29 mouse cellular contexts compared by ENCODE assay signal in genomic region chr11:50733146-50733545, GRCm38 (mm10).
DNase-seq lines count a peak whose midpoint lies in the region; ATAC-seq and TF ChIP-seq lines count a peak whose summit lies in the region.
"Had no signal": no experiment of that assay in that cellular context is flagged by ENCODE, and none has a peak within 500 bp of the region (broad histone marks: within the 10 kb centered on the region; RNA-seq: fewer than 3 reads in every experiment).

No protein-coding gene starts in this region.

- TF ChIP-seq EP300 in liver, postnatal 0 days (IDR thresholded peaks at IDR 0.05; ENCODE audit: low read depth), result 0 out of 2 replicates have a peak, but pooled peaks have one; percentile 25

- no peak overlapping the region for H3K9ac ChIP-seq in kidney, embryonic 15.5 days
- H3K9ac ChIP-seq in liver, postnatal 0 days (replicated peaks), result no peak overlapping the region
- no peak overlapping the region for H3K9ac ChIP-seq in liver, embryonic 11.5 days (ENCODE audit: low read depth, low read length)
- H3K9ac ChIP-seq: embryonic facial prominence, embryonic 15.5 days; forebrain, embryonic 12.5 days; heart, embryonic 13.5 days; hindbrain, embryonic 12.5 days; liver, embryonic 15.5 days; lung, embryonic 15.5 days; midbrain, embryonic 15.5 days; neural tube, embryonic 15.5 days; stomach, embryonic 15.5 days had no signal

- H3K4me3 ChIP-seq in kidney, adult 2 months (ENCODE audit: insufficient read depth, low read depth, low read length), result no peak overlapping the region
- H3K4me3 ChIP-seq in kidney, embryonic 15.5 days (replicated peaks), result no peak overlapping the region
- H3K4me3 ChIP-seq in liver, postnatal 0 days (ENCODE audit: low read depth, low read length), result no peak overlapping the region
- no peak overlapping the region for H3K4me3 ChIP-seq in liver, embryonic 11.5 days (ENCODE audit: low read depth, low read length)
- H3K4me3 ChIP-seq: embryonic facial prominence, embryonic 10.5 days; embryonic facial prominence, embryonic 15.5 days; forebrain, embryonic 12.5 days; heart, embryonic 13.5 days; hindbrain, embryonic 12.5 days; liver, embryonic 15.5 days; lung, embryonic 15.5 days; midbrain, embryonic 10.5 days; midbrain, embryonic 15.5 days; neural tube, embryonic 15.5 days; stomach, embryonic 15.5 days had no signal

- no peaks in the 10 kb centered on the region for H3K4me1 ChIP-seq in kidney, adult 2 months (ENCODE audit: control insufficient read depth, insufficient read depth, low read length)
- H3K4me1 ChIP-seq in kidney, embryonic 15.5 days, result no peaks in the 10 kb centered on the region
- H3K4me1 ChIP-seq in liver, postnatal 0 days (ENCODE audit: insufficient read depth), result peaks cover 2% of the 10 kb centered on the region; the same call in 1 of the 2 replicates
- peaks cover 3% of the 10 kb centered on the region; the same call in 1 of the 2 replicates for H3K4me1 ChIP-seq in liver, embryonic 11.5 days (replicated peaks; ENCODE audit: control insufficient read depth, insufficient read depth, low read length)
- H3K4me1 ChIP-seq: embryonic facial prominence, embryonic 15.5 days; forebrain, embryonic 12.5 days; hindbrain, embryonic 12.5 days; liver, embryonic 15.5 days; lung, embryonic 15.5 days; midbrain, embryonic 10.5 days; midbrain, embryonic 15.5 days; neural tube, embryonic 15.5 days; stomach, embryonic 15.5 days had no signal

- no peak overlapping the region for H3K27ac ChIP-seq in kidney, adult 2 months (ENCODE audit: insufficient read depth, low read depth, low read length)
- no peak overlapping the region for H3K27ac ChIP-seq in kidney, embryonic 15.5 days
- no peak overlapping the region for H3K27ac ChIP-seq in liver, postnatal 0 days (ENCODE audit: low read depth)
- H3K27ac ChIP-seq in liver, embryonic 11.5 days (ENCODE audit: low read depth, low read length), result no peak overlapping the region
- H3K27ac ChIP-seq: embryonic facial prominence, embryonic 10.5 days; embryonic facial prominence, embryonic 15.5 days; forebrain, embryonic 12.5 days; heart, embryonic 13.5 days; hindbrain, embryonic 12.5 days; hindbrain, postnatal 0 days; liver, embryonic 15.5 days; lung, embryonic 15.5 days; midbrain, embryonic 10.5 days; midbrain, embryonic 15.5 days; neural tube, embryonic 15.5 days; stomach, embryonic 15.5 days had no signal

- DNase-seq in adrenal gland, adult 2 months, result peak; percentile 33
- DNase-seq in adrenal gland, adult 18-20 months (ENCODE audit: low spot score in 2 of 2), result no peak
- peak; percentile 30 to 37 for DNase-seq in heart, adult 18-20 months
- DNase-seq in heart, adult 9 months (ENCODE audit: low spot score in 2 of 2), result no peak
- DNase-seq in kidney, adult 2 months, result peak; percentile 47
- DNase-seq in liver, postnatal 0 days, result peak; percentile 74
- DNase-seq in liver, embryonic 11.5 days (ENCODE audit: low spot score), result no peak
- DNase-seq: cerebellum, adult 18-20 months; gastrocnemius, postnatal 25 days; heart, adult 11 months; layer of hippocampus, postnatal 36 days; left cerebral cortex, postnatal 4 days; retina, postnatal 1 day; right cerebral cortex, postnatal 14 days; thymus, postnatal 14 days had no signal

- no peaks in the 10 kb centered on the region for H3K9me3 ChIP-seq in kidney, embryonic 15.5 days (replicated peaks)
- H3K9me3 ChIP-seq in liver, postnatal 0 days (ENCODE audit: low read length), result no peaks in the 10 kb centered on the region
- H3K9me3 ChIP-seq in liver, embryonic 11.5 days (ENCODE audit: control insufficient read depth, low read length), result no peaks in the 10 kb centered on the region
- H3K9me3 ChIP-seq: embryonic facial prominence, embryonic 15.5 days; forebrain, embryonic 12.5 days; heart, embryonic 13.5 days; hindbrain, embryonic 12.5 days; liver, embryonic 15.5 days; lung, embryonic 15.5 days; midbrain, embryonic 10.5 days; midbrain, embryonic 15.5 days; neural tube, embryonic 15.5 days; stomach, embryonic 15.5 days had no signal

- WGBS in kidney, adult 2 months, result 58% methylated on average over 3 of the region's 3 CpGs
- WGBS in kidney, embryonic 15.5 days, result 40% methylated on average over 3 of the region's 3 CpGs
- WGBS in liver, postnatal 0 days (ENCODE audit: insufficient replicate concordance), result 50% methylated on average over 3 of the region's 3 CpGs
- 36% methylated on average over 1 of the region's 3 CpGs for WGBS in liver, embryonic 11.5 days

- H3K36me3 ChIP-seq in kidney, adult 2 months (ENCODE audit: control insufficient read depth, insufficient read depth, low read length), result no peaks in the 10 kb centered on the region
- H3K36me3 ChIP-seq in kidney, embryonic 15.5 days, result no peaks in the 10 kb centered on the region
- no peaks in the 10 kb centered on the region for H3K36me3 ChIP-seq in liver, postnatal 0 days (replicated peaks; ENCODE audit: insufficient read depth, low read length)
- H3K36me3 ChIP-seq in liver, embryonic 11.5 days (ENCODE audit: control insufficient read depth, insufficient read depth, low read length), result no peaks in the 10 kb centered on the region
- H3K36me3 ChIP-seq: embryonic facial prominence, embryonic 10.5 days; embryonic facial prominence, embryonic 15.5 days; forebrain, embryonic 12.5 days; hindbrain, embryonic 12.5 days; liver, embryonic 15.5 days; lung, embryonic 15.5 days; midbrain, embryonic 10.5 days; midbrain, embryonic 15.5 days; neural tube, embryonic 15.5 days; stomach, embryonic 15.5 days had no signal

- no peak for TF ChIP-seq CTCF in kidney, adult 2 months (conservative IDR thresholded peaks at IDR 0.05; ENCODE audit: insufficient read depth, insufficient read length, low read depth, low read length)
- TF ChIP-seq CTCF in liver, postnatal 0 days (IDR thresholded peaks at IDR 0.05; ENCODE audit: low read depth), result no peak

- no peak overlapping the region for H3K4me2 ChIP-seq in kidney, embryonic 15.5 days
- H3K4me2 ChIP-seq in liver, postnatal 0 days (ENCODE audit: low read depth, low read length), result no peak overlapping the region
- no peak overlapping the region for H3K4me2 ChIP-seq in liver, embryonic 11.5 days
- H3K4me2 ChIP-seq: embryonic facial prominence, embryonic 15.5 days; forebrain, embryonic 12.5 days; heart, embryonic 13.5 days; hindbrain, embryonic 12.5 days; liver, embryonic 15.5 days; lung, embryonic 15.5 days; midbrain, embryonic 15.5 days; neural tube, embryonic 15.5 days; stomach, embryonic 15.5 days had no signal

- H3K27me3 ChIP-seq in kidney, adult 2 months (replicated peaks; ENCODE audit: control insufficient read depth, insufficient read depth, low read length), result no peaks in the 10 kb centered on the region
- H3K27me3 ChIP-seq in kidney, embryonic 15.5 days, result no peaks in the 10 kb centered on the region
- H3K27me3 ChIP-seq in liver, postnatal 0 days (ENCODE audit: insufficient read depth, low read length), result no peaks in the 10 kb centered on the region
- no peaks in the 10 kb centered on the region for H3K27me3 ChIP-seq in liver, embryonic 11.5 days (replicated peaks; ENCODE audit: control insufficient read depth, insufficient read depth, low read length)
- H3K27me3 ChIP-seq: embryonic facial prominence, embryonic 15.5 days; forebrain, embryonic 12.5 days; hindbrain, embryonic 12.5 days; liver, embryonic 15.5 days; lung, embryonic 15.5 days; midbrain, embryonic 15.5 days; neural tube, embryonic 15.5 days; stomach, embryonic 15.5 days had no signal

- no peak for ATAC-seq in kidney, embryonic 15.5 days (replicated peaks; ENCODE audit: low FRiP score)
- peak; percentile 84 for ATAC-seq in liver, postnatal 0 days
- ATAC-seq in liver, embryonic 11.5 days (replicated peaks; ENCODE audit: low FRiP score), result no peak
- ATAC-seq: hindbrain, postnatal 0 days; intestine, embryonic 16.5 days; midbrain, embryonic 15.5 days had no signal

- TF ChIP-seq POLR2A in kidney, adult 2 months (IDR thresholded peaks at IDR 0.05; ENCODE audit: low read depth, low read length), result no peak

Comparison
In these comparisons a context has a peak if more than half of its experiments do, and no peak if none do; other contexts are left out.
1. DNase-seq: peak in adrenal gland, adult 2 months (single experiment), heart, adult 18-20 months (2 of 2), kidney, adult 2 months (single experiment) and liver, postnatal 0 days (single experiment); none in adrenal gland, adult 18-20 months (0 of 2), heart, adult 9 months (0 of 2) and liver, embryonic 11.5 days (single experiment).